Mouse (Mus musculus): ENCODE results near the gene Swsap1.

The Swsap1 gene

GRCm38 (mm10) chr9:21963417-21963816, 7.9 kb downstream of the Swsap1 start, which contains the start of gene Epor:
TSS of gene Epor (minus strand) at chr9:21963506.
- DNase-seq (ENCODE audit: low read depth), result no peak

GRCm38 (mm10) chr9:21968883-21969282, 13.3 kb downstream of the Swsap1 start:
- no peak for DNase-seq (ENCODE audit: low read depth)

GRCm38 (mm10) chr9:21969304-21969703, 13.7 kb downstream of the Swsap1 start:
- no peak for DNase-seq (ENCODE audit: low read depth)

- no peak for DNase-seq (ENCODE audit: low read depth)
Measured at GRCm38 (mm10) chr9:21976626-21977175, 21.1 kb downstream of the Swsap1 start.

GRCm38 (mm10) chr9:21977331-21977730, 21.8 kb downstream of the Swsap1 start:
- no peak for DNase-seq (ENCODE audit: low read depth)

GRCm38 (mm10) chr9:21977972-21978371, 22.4 kb downstream of the Swsap1 start:
- no peak for DNase-seq (ENCODE audit: low read depth)

- no peak for DNase-seq (ENCODE audit: low read depth)
Measured at GRCm38 (mm10) chr9:21978398-21979128, 23.0 kb downstream of the Swsap1 start.

- no peak for DNase-seq (ENCODE audit: low read depth)
Measured at GRCm38 (mm10) chr9:21983911-21984310, 28.4 kb downstream of the Swsap1 start.

- no peak for DNase-seq (ENCODE audit: low read depth)
Measured at GRCm38 (mm10) chr9:21987592-21988342, 32.2 kb downstream of the Swsap1 start.

GRCm38 (mm10) chr9:21988421-21989101, 33.0 kb downstream of the Swsap1 start:
- no peak for DNase-seq (ENCODE audit: low read depth)

GRCm38 (mm10) chr9:21989230-21990110, 33.9 kb downstream of the Swsap1 start, which contains the start of gene Rgl3:
TSS of gene Rgl3 (minus strand) at chr9:21989446.
- peak; percentile 10 for DNase-seq (ENCODE audit: low read depth)

- no peak for DNase-seq (ENCODE audit: low read depth)
Measured at GRCm38 (mm10) chr9:21992227-21992626, 36.7 kb downstream of the Swsap1 start.

GRCm38 (mm10) chr9:21996178-21996867, 40.8 kb downstream of the Swsap1 start:
- DNase-seq (ENCODE audit: low read depth), result no peak

- no peak for DNase-seq (ENCODE audit: low read depth)
Measured at GRCm38 (mm10) chr9:22000296-22000695, 44.7 kb downstream of the Swsap1 start.

- DNase-seq (ENCODE audit: low read depth), result no peak
Measured at GRCm38 (mm10) chr9:22001633-22002032, 46.1 kb downstream of the Swsap1 start.

GRCm38 (mm10) chr9:22002194-22003162, 46.9 kb downstream of the Swsap1 start, which contains the start of the genes Ccdc151 and Prkcsh:
TSS of gene Ccdc151 (minus strand) at chr9:22002634.
TSS of gene Prkcsh (plus strand) at chr9:22002806.
- DNase-seq (ENCODE audit: low read depth), result peak; percentile 100

GRCm38 (mm10) chr9:22003163-22003554, 47.6 kb downstream of the Swsap1 start:
- no peak for DNase-seq (ENCODE audit: low read depth)

- no peak for DNase-seq (ENCODE audit: low read depth)
Measured at GRCm38 (mm10) chr9:22004546-22004945, 49.0 kb downstream of the Swsap1 start.
